Mouse (Mus musculus) hindbrain, embryonic 12.5 days (tissue): Measurements from ENCODE around the gene Aftph. TPM values are rescaled to one million over a fixed set of nuclear protein-coding genes. Genes with fewer than 3 reads are reported as not detected.

ENCODE experiments used
- ATAC-seq: fragments of 200-750 bp; cut with Nextera tagmentation; 2 replicates; pipeline ENCODE4 v1.8.0; 2017; ENCODE audit warnings: moderate TSS enrichment; ENCODE audit not compliant: low FRiP score
- H3K27ac ChIP-seq: fragments of 300-500 bp; sonication (generic); 2 replicates; pipeline ENCODE4 v1.5.1; 2016; ENCODE audit warnings: mild to moderate bottlenecking
- H3K27me3 ChIP-seq: fragments of 300-500 bp; sonication (generic); 2 replicates; pipeline ENCODE4 v1.6.1; 2016; ENCODE audit warnings: mild to moderate bottlenecking
- H3K36me3 ChIP-seq: fragments of 300-500 bp; sonication (generic); 2 replicates; pipeline ENCODE4 v1.6.1; 2016; ENCODE audit warnings: mild to moderate bottlenecking
- H3K4me1 ChIP-seq: fragments of 300-500 bp; sonication (generic); 2 replicates; pipeline ENCODE4 v1.6.1; 2016
- H3K4me2 ChIP-seq: fragments of 300-500 bp; sonication (generic); replicated peaks from 2 replicates; pipeline ENCODE4 v1.6.1; 2016; ENCODE audit warnings: mild to moderate bottlenecking
- H3K4me3 ChIP-seq: fragments of 300-500 bp; sonication (generic); 2 replicates; pipeline ENCODE4 v1.5.1; 2016; ENCODE audit warnings: mild to moderate bottlenecking
- H3K9ac ChIP-seq: fragments of 300-500 bp; sonication (generic); 2 replicates; pipeline ENCODE4 v1.6.1; 2016; ENCODE audit warnings: mild to moderate bottlenecking, moderate library complexity
- H3K9me3 ChIP-seq: fragments of 300-500 bp; sonication (generic); replicated peaks from 2 replicates; pipeline ENCODE4 v1.6.1; 2016; ENCODE audit warnings: mild to moderate bottlenecking
- WGBS: fragments of 180-500 bp; shearing (Covaris S2); methylation state at CpG from one replicate; pipeline ENCODE4 v1.1.7; 2016; 5-methylcytosine and 5-hydroxymethylcytosine counted together
- polyA plus RNA-seq: library from polyadenylated mRNA; unstranded; fragments of >200 nt; fragmentation: Nextera tagmentation; extraction: Ambion mirVana; gene quantifications from 2 replicates; pipeline ENCODE4 v1.2.1, GENCODE M21; 2016

The Aftph gene
- polyA plus RNA-seq, 1 experiment from 2014 or later = 35.9 TPM

GRCm38 (mm10) chr11:20644166-20644565, 97.2 kb downstream of the Aftph start:
- Histone ChIP-seq H3K4me1 (peaks cover 59% of the 10 kb centered on the region), H3K27ac (no peak overlapping the region), H3K36me3 (0 out of 2 replicates have a peak, but pooled peaks cover 4% of the 10 kb centered on the region), H3K9ac (no peak overlapping the region), H3K9me3 (no peaks in the 10 kb centered on the region), H3K4me2 (no peak overlapping the region), H3K4me3 (no peak overlapping the region), H3K27me3 (no peaks in the 10 kb centered on the region)
- ATAC-seq = no peak
- 65% methylated on average over 1 of the region's 1 CpGs for WGBS

- H3K9ac ChIP-seq = no peak overlapping the region
- H3K27ac ChIP-seq = no peak overlapping the region
- H3K4me2 ChIP-seq = no peak overlapping the region
- 0 out of 2 replicates have a peak, but pooled peaks cover 3% of the 10 kb centered on the region for H3K36me3 ChIP-seq
- 66% methylated on average over 5 of the region's 5 CpGs for WGBS
- H3K9me3 ChIP-seq = no peaks in the 10 kb centered on the region
- H3K4me3 ChIP-seq = no peak overlapping the region
- no peak for ATAC-seq
- no peaks in the 10 kb centered on the region for H3K27me3 ChIP-seq
- H3K4me1 ChIP-seq = peaks cover 58% of the 10 kb centered on the region
Measured at GRCm38 (mm10) chr11:20643161-20643560, 98.2 kb downstream of the Aftph start.

- Histone ChIP-seq H3K27ac (no peak overlapping the region), H3K9me3 (no peaks in the 10 kb centered on the region), H3K4me2 (no peak overlapping the region), H3K4me1 (peaks cover 50% of the 10 kb centered on the region), H3K4me3 (no peak overlapping the region), H3K36me3 (no peaks in the 10 kb centered on the region), H3K27me3 (no peaks in the 10 kb centered on the region), H3K9ac (no peak overlapping the region)
- WGBS = 84% methylated on average over 5 of the region's 5 CpGs
- no peak for ATAC-seq
Measured at GRCm38 (mm10) chr11:20642321-20642720, 99.1 kb downstream of the Aftph start.

GRCm38 (mm10) chr11:20639918-20640447, 101.4 kb downstream of the Aftph start:
- peak overlapping the region; percentile 4; the same call in 1 of the 2 replicates for H3K4me3 ChIP-seq
- H3K36me3 ChIP-seq = no peaks in the 10 kb centered on the region
- no peaks in the 10 kb centered on the region for H3K9me3 ChIP-seq
- ATAC-seq = peak; percentile 93
- no peaks in the 10 kb centered on the region for H3K27me3 ChIP-seq
- H3K9ac ChIP-seq = peak overlapping the region; percentile 46
- H3K4me1 ChIP-seq = peaks cover 45% of the 10 kb centered on the region
- peak overlapping the region; percentile 81 for H3K27ac ChIP-seq
- H3K4me2 ChIP-seq = peak overlapping the region; percentile 45
- 2% methylated on average over 11 of the region's 11 CpGs for WGBS

GRCm38 (mm10) chr11:20638841-20639240, 102.5 kb downstream of the Aftph start:
- ATAC-seq = no peak
- H3K36me3 ChIP-seq = no peaks in the 10 kb centered on the region
- H3K27me3 ChIP-seq = no peaks in the 10 kb centered on the region
- no peak overlapping the region for H3K4me2 ChIP-seq
- H3K4me3 ChIP-seq = no peak overlapping the region
- H3K27ac ChIP-seq = no peak overlapping the region
- no peaks in the 10 kb centered on the region for H3K9me3 ChIP-seq
- peaks cover 41% of the 10 kb centered on the region for H3K4me1 ChIP-seq
- WGBS = 30% methylated on average over 3 of the region's 3 CpGs
- no peak overlapping the region for H3K9ac ChIP-seq

- Histone ChIP-seq H3K36me3 (no peaks in the 10 kb centered on the region), H3K4me1 (peaks cover 48% of the 10 kb centered on the region), H3K27me3 (no peaks in the 10 kb centered on the region), H3K4me2 (no peak overlapping the region), H3K4me3 (no peak overlapping the region), H3K9me3 (no peaks in the 10 kb centered on the region), H3K27ac (no peak overlapping the region), H3K9ac (no peak overlapping the region)
- no peak for ATAC-seq
Measured at GRCm38 (mm10) chr11:20637060-20637459, 104.3 kb downstream of the Aftph start.

GRCm38 (mm10) chr11:20636114-20636513, 105.3 kb downstream of the Aftph start:
- H3K27ac ChIP-seq = peak overlapping the region; percentile 35; the same call in 1 of the 2 replicates

GRCm38 (mm10) chr11:20635646-20636045, 105.7 kb downstream of the Aftph start:
- Histone ChIP-seq H3K4me2 (peak overlapping the region; percentile 23; the same call in 1 of the 2 replicates), H3K36me3 (no peaks in the 10 kb centered on the region), H3K9ac (0 out of 2 replicates have a peak overlapping the region, but pooled peaks have one; percentile 33), H3K27ac (peak overlapping the region; percentile 35; the same call in 1 of the 2 replicates), H3K27me3 (no peaks in the 10 kb centered on the region), H3K4me3 (no peak overlapping the region), H3K9me3 (no peaks in the 10 kb centered on the region), H3K4me1 (peaks cover 43% of the 10 kb centered on the region)
- 34% methylated on average over 6 of the region's 6 CpGs for WGBS
- no peak for ATAC-seq

More at GRCm38 (mm10) chr11:20636114-20636513, 105.3 kb downstream of the Aftph start:
- H3K9me3 ChIP-seq = no peaks in the 10 kb centered on the region
- peaks cover 47% of the 10 kb centered on the region for H3K4me1 ChIP-seq
- H3K4me2 ChIP-seq = no peak overlapping the region
- no peak overlapping the region for H3K4me3 ChIP-seq
- peak overlapping the region; percentile 53; the same call in 1 of the 2 replicates for H3K9ac ChIP-seq
- no peaks in the 10 kb centered on the region for H3K36me3 ChIP-seq
- no peaks in the 10 kb centered on the region for H3K27me3 ChIP-seq
- no peak for ATAC-seq
- WGBS = 62% methylated on average over 4 of the region's 4 CpGs

Other genes with a start within 250 kb of the Aftph start
- gene Sertad2, start 198.3 kb downstream of the Aftph start, polyA plus RNA-seq = 36.0 and 36.9 TPM in 2 replicates
- 42.1 and 47.7 TPM in 2 replicates for gene Lgalsl, start 89.5 kb upstream of the Aftph start, polyA plus RNA-seq